Mouse (Mus musculus) CH12.LX (cell line): ENCODE measurements around the gene Smim13.

Experiments used
- CTCF ChIP-seq, 2 experiments: IDR thresholded peaks in 1 of 2; conservative IDR thresholded peaks in 1 of 2; 2 replicates each; pipeline ENCODE4 v1.5.1; 2011 to 2012; ENCODE audit warnings: low read depth in 2 of 2, low read length in 2 of 2, improper control_type of control experiment in 1 of 2, inconsistent platforms in 1 of 2, mild to moderate bottlenecking in 1 of 2, moderate library complexity in 1 of 2
- EP300 ChIP-seq: IDR thresholded peaks from 2 replicates; pipeline ENCODE4 v1.6.1; 2011; ENCODE audit warnings: low read length, improper control_type of control experiment
- POLR2A ChIP-seq: IDR thresholded peaks from 2 replicates; pipeline ENCODE4 v1.6.1; 2011; ENCODE audit warnings: low read depth, mild to moderate bottlenecking, improper control_type of control experiment, low read length

DNA sequence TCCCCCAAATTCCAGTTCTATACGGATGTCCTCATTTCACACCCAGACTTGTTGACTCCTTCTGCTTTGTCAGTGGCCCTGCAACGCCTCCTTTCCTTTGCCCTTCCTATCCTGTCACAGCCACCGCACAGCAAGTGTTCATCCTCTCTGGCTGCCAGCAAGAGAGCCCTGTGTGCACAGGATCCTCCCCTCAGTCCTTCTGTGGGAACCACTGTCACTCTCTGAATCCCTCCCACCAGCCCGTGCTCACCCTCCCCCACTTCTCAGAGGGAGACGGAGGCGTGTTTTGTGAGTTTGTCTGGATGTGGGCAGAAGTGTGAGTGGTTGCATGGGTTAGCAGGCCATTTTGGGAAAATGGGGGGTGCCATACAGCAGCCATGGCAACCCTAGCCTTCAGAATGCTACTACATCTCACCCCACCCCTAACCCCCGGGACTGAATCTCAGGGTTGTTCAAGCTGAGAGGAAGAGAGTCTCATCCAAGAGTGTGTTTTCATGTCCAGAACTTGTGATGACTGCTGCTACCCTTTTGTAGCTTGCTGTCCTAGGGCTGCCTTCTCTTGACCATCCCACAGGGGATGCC is 18.3 kb downstream of the Smim13 start:
- no peak for TF ChIP-seq CTCF (conservative IDR thresholded peaks at IDR 0.05 in 1 of 2, IDR thresholded peaks at IDR 0.05 in 1 of 2; ENCODE audit: low read depth in 2 of 2, low read length in 2 of 2)
- TF ChIP-seq POLR2A, result no peak
- TF ChIP-seq EP300, result no peak
